Mouse (Mus musculus) liver, embryonic 14.5 days (tissue): ENCODE measurements at regions not wholly inside any gene's neighbourhood (a gene's known extent, or its start where the extent isn't known, plus 50 kb on each side); places are given as distances from the start of the nearest gene placed in this dataset.
"Not testable (repeated sequence)": the region's sequence is repeated elsewhere in the genome, so short reads cannot be mapped to it uniquely, and the experiment has no call there.

Experiments used
- CTCF ChIP-seq: IDR thresholded peaks from 2 replicates; pipeline ENCODE4 v1.5.1; 2016; ENCODE audit warnings: antibody characterized with exemption, low read depth, control low read depth
- EP300 ChIP-seq: IDR thresholded peaks from 2 replicates; pipeline ENCODE4 v1.6.1; 2016; ENCODE audit warnings: antibody characterized with exemption, low read depth

- TF ChIP-seq CTCF, EP300: not testable (repeated sequence)
Measured at GRCm38 (mm10) chr4:3260061-3260460, 74.9 kb upstream of the Vmn1r3 start.
